Mouse (Mus musculus) liver, adult (tissue): ENCODE measurements around the gene Iqcc.

ENCODE experiments used
- GATA4 ChIP-seq: IDR thresholded peaks from 2 replicates; pipeline ENCODE4 v1.6.1; 2014; ENCODE audit warnings: mild to moderate bottlenecking, low read length; ENCODE audit not compliant: insufficient replicate concordance

The Iqcc gene

GRCm38 (mm10) chr4:129618786-129619691 is at the start of gene Iqcc:
Gene Iqcc, minus strand, starts transcription at chr4:129619099.
- TF ChIP-seq GATA4 = no peak

GRCm38 (mm10) chr4:129662255-129662813 is 43.4 kb upstream of the Iqcc start:
- TF ChIP-seq GATA4 = no peak

GRCm38 (mm10) chr4:129661584-129661983 is 42.7 kb upstream of the Iqcc start:
- TF ChIP-seq GATA4 = no peak

GRCm38 (mm10) chr4:129654770-129655169 is 35.9 kb upstream of the Iqcc start:
- TF ChIP-seq GATA4 = no peak

GRCm38 (mm10) chr4:129650359-129650758 is 31.5 kb upstream of the Iqcc start:
- no peak for TF ChIP-seq GATA4

- no peak for TF ChIP-seq GATA4
These were observed 29.8 kb upstream of the Iqcc start for GRCm38 (mm10) chr4:129648656-129649055.

- no peak for TF ChIP-seq GATA4
These were observed 26.3 kb upstream of the Iqcc start for GRCm38 (mm10) chr4:129645204-129645603.

GRCm38 (mm10) chr4:129641756-129642155 is 22.9 kb upstream of the Iqcc start:
- TF ChIP-seq GATA4 = no peak

GRCm38 (mm10) chr4:129640638-129641467 is 22.0 kb upstream of the Iqcc start, which contains the start of gene Txlna:
Gene Txlna, minus strand, starts transcription at chr4:129641065.
- TF ChIP-seq GATA4 = no peak

- TF ChIP-seq GATA4 = no peak
These were observed 21.3 kb upstream of the Iqcc start for GRCm38 (mm10) chr4:129640101-129640637.

- no peak for TF ChIP-seq GATA4
These were observed 20.3 kb upstream of the Iqcc start for GRCm38 (mm10) chr4:129639221-129639620.

GRCm38 (mm10) chr4:129633852-129634251 is 15.0 kb upstream of the Iqcc start:
- no peak for TF ChIP-seq GATA4

GRCm38 (mm10) chr4:129631867-129632266 is 13.0 kb upstream of the Iqcc start:
- TF ChIP-seq GATA4 = no peak

GRCm38 (mm10) chr4:129630944-129631343 is 12.0 kb upstream of the Iqcc start:
- TF ChIP-seq GATA4 = no peak

- TF ChIP-seq GATA4 = no peak
These were observed 7.1 kb upstream of the Iqcc start for GRCm38 (mm10) chr4:129626035-129626434.
